Mouse (Mus musculus): ENCODE measurements around the gene Laptm5.

The Laptm5 gene

DNA sequence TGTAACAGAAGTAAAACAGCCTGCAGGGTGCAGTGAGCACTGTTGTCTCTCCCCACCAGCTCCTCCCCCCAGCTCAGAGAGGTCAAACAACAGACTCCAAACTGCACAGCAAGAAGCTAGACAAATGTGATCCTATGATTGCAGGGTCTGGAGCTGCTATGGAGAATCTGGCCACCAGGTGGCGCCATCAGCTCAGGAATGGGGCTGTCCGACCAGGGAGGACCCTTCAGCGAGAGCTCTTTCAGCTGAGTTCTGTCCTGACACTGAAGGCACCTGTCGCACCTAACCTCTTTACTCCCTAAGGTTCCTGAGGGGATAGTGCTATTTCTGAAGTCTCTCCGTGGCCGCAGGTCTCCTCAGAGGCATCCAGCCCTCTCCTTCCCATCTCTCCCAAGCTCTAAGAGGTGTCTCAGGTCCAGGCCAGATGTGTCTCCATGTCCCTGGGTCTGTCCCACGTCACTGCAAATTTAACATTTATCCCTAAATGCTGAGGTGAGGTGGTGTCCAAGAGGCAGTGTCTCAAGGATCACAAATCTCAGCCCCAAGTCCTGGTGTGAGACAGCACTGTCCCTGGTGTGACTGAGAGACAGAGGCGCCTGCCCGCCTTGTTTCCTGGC, 47.3 kb downstream of the Laptm5 start:
- in situ Hi-C loops (cut with MboI; ENCODE audit: low pct_unique_long_range_greater_than_20kb in 1 of 2, low sequenced_read_pairs in 2 of 2, unreplicated experiment in 1 of 2) = loop anchor here in 1 of 2 experiments (10.0 to 25.0 kb wide), 2 partner anchors 177 to 875 kb away; partner anchors contain the start of gene Ptpru

DNA sequence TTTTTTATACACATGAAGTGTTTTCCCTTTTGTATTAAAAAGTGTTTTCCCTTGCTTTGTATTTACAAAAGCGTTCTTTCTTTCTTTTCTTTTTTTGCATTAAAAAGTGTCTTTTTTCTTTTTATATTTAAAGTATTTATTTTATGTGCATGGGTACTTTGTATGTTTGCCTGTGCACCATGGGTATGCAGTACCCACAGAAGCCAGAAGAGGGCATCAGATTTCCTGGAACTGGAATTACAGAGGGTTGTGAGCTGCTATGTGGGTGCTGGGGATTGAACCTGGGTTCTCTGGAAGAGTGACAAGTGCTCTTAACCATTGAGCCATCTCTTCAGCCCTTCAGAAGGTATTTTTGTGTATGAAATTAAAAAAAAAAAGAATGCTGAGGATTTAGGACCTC, 58.4 kb downstream of the Laptm5 start:
- in situ Hi-C loops (cut with MboI; ENCODE audit: low pct_unique_long_range_greater_than_20kb in 1 of 2, low sequenced_read_pairs in 2 of 2, unreplicated experiment in 1 of 2) = loop anchor here in 1 of 2 experiments (25.0 kb wide), 1 partner anchor 166 kb away; no protein-coding TSS in a partner anchor

DNA sequence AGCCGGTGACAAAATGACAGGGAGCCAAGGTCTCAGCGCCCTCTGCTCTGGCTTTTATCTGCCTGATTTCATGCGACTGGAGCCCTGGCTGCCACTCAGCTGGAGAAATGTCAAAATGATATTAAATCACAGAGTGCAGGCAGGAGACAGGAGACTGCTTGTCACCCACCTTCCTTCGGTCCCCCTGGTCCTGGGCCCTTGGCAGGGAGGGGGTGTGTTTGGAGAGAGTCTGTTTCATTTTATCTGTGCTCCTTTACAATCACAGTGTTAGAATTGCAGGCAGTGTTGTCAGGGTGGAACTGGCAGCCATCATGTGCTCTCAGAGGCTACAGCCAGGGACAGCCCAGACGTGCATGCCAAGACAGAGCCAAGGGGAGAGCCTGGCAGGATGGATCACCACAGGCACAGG, 59.5 kb downstream of the Laptm5 start:
- in situ Hi-C loops (cut with MboI; ENCODE audit: low pct_unique_long_range_greater_than_20kb in 1 of 2, low sequenced_read_pairs in 2 of 2, unreplicated experiment in 1 of 2) = loop anchor here in 1 of 2 experiments (25.0 kb wide), 1 partner anchor 165 kb away; no protein-coding TSS in a partner anchor

DNA sequence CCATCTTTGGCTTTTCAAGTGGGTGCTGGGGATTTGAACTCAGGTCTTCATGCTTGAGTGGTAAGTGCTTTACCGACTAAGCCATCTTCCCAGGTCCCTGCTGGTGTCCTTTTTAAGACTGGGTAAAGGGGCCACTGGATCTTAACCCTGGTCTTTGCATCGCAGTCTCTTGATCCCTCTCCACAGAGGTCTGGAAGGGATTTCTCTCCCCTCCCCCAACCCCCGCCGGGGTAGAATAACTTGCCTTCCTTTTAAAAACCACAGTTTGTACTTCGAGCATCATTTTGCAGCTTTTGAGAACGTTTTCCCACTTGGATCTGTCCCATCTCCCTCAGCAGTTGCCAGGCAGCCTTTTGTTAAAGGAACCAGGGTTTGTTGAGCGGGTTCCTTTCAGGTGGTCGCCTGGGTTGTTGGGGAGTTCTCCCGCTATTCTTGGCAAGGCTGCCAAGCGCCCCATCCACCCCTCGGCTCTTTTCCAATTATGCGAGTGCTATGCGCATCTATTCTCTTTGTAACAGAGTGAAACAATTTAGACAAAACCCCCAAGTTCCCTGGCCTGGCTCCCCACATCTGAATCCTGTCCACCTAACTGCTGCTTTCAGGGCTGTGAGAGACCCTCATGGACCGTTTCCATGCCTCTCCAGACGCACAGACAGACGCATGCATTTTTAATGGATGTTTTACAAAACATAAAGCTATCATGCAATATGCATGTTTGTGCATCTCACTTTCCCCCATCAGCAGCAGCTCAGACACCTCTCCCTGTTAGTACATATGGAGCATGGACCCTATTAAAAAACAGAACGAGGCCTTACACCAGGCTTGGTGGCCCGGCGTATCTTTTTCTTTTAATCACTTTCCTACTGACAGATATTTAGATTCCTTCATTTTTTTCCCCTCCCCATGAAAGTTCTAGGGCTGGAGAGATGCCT, 60.7 kb downstream of the Laptm5 start:
- in situ Hi-C loops (cut with MboI; ENCODE audit: low pct_unique_long_range_greater_than_20kb in 1 of 2, low sequenced_read_pairs in 2 of 2, unreplicated experiment in 1 of 2) = loop anchor here in 1 of 2 experiments (25.0 kb wide), 1 partner anchor 164 kb away; no protein-coding TSS in a partner anchor

DNA sequence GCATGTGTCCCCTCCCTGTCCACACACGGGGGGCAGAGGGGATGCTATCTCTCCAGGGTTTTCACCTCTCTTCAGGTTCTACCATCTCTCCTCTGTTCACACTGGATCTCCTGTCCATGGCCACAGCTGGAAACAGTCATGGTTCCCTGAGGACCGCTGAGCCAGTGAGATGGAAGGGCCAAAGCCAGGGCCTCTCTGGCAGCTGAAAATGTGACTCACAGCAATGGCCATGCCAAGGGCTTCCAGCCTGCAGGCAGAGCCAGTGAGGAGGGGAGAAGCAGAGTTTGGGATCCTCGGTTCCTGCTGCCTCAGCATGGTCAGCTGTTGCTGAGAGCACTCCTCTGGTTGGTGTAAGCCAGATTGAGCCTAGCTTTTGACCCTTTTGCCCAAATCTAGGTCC, 66.1 kb downstream of the Laptm5 start:
- in situ Hi-C loops (cut with MboI; ENCODE audit: low pct_unique_long_range_greater_than_20kb in 1 of 2, low sequenced_read_pairs in 2 of 2, unreplicated experiment in 1 of 2) = no loop called here

DNA sequence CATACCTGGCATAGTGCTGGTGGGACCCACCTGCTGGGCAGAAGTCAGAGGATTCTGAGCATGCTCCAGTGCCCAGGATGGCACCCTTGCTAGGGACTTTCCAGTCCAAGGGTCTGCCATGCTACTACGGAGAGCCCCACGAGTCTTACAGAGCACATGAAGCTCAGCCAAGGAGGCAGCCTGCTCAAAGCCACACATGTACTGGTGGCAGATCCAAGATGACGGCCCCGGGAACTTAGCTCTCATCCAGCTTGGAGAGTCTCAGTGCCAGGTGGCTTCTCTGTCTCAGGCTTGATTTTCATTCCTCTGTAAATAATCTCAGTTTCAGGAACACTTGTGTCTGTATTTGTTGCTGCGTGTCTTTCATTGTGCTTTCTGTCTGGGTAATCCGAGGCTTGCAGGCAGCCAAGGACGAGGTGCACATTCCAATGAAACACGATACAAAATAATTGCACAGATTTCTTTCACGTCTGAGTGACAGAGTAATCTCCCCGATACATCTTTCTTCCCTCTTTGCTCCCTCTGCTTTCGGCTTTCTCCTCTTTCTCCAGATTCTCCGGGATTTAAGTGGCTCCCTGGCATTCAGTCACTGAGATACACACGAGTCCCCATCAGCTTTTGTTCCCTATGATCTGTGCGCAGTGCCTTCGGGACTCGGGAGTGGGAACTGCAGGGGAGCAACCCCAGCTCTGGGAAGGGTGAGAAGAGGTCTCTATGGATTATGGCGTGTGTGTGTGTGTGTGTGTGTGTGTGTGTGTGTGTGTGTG, 71.7 kb downstream of the Laptm5 start:
- in situ Hi-C loops (cut with MboI; ENCODE audit: low pct_unique_long_range_greater_than_20kb in 1 of 2, low sequenced_read_pairs in 2 of 2, unreplicated experiment in 1 of 2) = no loop called here

Data from mouse embryonic stem cell (cell line).